Mouse (Mus musculus): ENCODE data around the gene She. TPM values are rescaled to one million over a fixed set of nuclear protein-coding genes. Genes with fewer than 3 reads are reported as not detected.
"Not testable (repeated sequence)": the region's sequence is repeated elsewhere in the genome, so short reads cannot be mapped to it uniquely, and the experiment has no call there.

She gene
- polyA plus RNA-seq, 1 experiment from 2014 or later, result 3.2 TPM

GRCm38 (mm10) chr3:89847596-89847995 is 16.4 kb downstream of the She start:
- Histone ChIP-seq H3K4me1 (no peaks in the 10 kb centered on the region), H3K4me3 (no peak overlapping the region), H3K9ac (no peak overlapping the region), H3K36me3 (no peaks in the 10 kb centered on the region), H3K4me2 (no peak overlapping the region), H3K27me3 (no peaks in the 10 kb centered on the region), H3K27ac (no peak overlapping the region), H3K9me3 (no peaks in the 10 kb centered on the region)
- ATAC-seq (ENCODE audit: insufficient number of reproducible peaks, insufficient read depth, low FRiP score, low TSS enrichment, low read depth), result no peak
- WGBS, result 89% methylated on average over 6 of the region's 6 CpGs

GRCm38 (mm10) chr3:89848083-89848482 is 16.9 kb downstream of the She start:
- Histone ChIP-seq H3K9me3 (no peaks in the 10 kb centered on the region), H3K4me3 (no peak overlapping the region), H3K4me2 (no peak overlapping the region), H3K36me3 (no peaks in the 10 kb centered on the region), H3K4me1 (no peaks in the 10 kb centered on the region), H3K27ac (no peak overlapping the region), H3K9ac (no peak overlapping the region), H3K27me3 (no peaks in the 10 kb centered on the region)
- 88% methylated on average over 6 of the region's 6 CpGs for WGBS
- ATAC-seq (ENCODE audit: insufficient number of reproducible peaks, insufficient read depth, low FRiP score, low TSS enrichment, low read depth), result no peak

- Histone ChIP-seq H3K9ac (no peak overlapping the region), H3K4me1 (no peaks in the 10 kb centered on the region), H3K27me3 (no peaks in the 10 kb centered on the region), H3K4me2 (no peak overlapping the region), H3K36me3 (no peaks in the 10 kb centered on the region), H3K4me3 (no peak overlapping the region), H3K9me3 (no peaks in the 10 kb centered on the region), H3K27ac (no peak overlapping the region)
- ATAC-seq (ENCODE audit: insufficient number of reproducible peaks, insufficient read depth, low FRiP score, low TSS enrichment, low read depth), result no peak
- WGBS, result 73% methylated on average over 5 of the region's 5 CpGs
Measured at GRCm38 (mm10) chr3:89853752-89854151, 22.6 kb downstream of the She start.

GRCm38 (mm10) chr3:89857353-89857752 is 26.2 kb downstream of the She start:
- Histone ChIP-seq H3K27me3 (0 out of 2 replicates have a peak, but pooled peaks cover 4% of the 10 kb centered on the region), H3K4me1 (peaks cover 8% of the 10 kb centered on the region; the same call in 1 of the 2 replicates), H3K4me3 (no peak overlapping the region), H3K9me3 (no peaks in the 10 kb centered on the region), H3K4me2 (no peak overlapping the region), H3K27ac (no peak overlapping the region), H3K9ac (no peak overlapping the region), H3K36me3 (no peaks in the 10 kb centered on the region)
- WGBS, result 86% methylated on average over 3 of the region's 3 CpGs
- ATAC-seq (ENCODE audit: insufficient number of reproducible peaks, insufficient read depth, low FRiP score, low TSS enrichment, low read depth), result no peak

GRCm38 (mm10) chr3:89858123-89858522 is 27.0 kb downstream of the She start:
- H3K9ac ChIP-seq, result no peak overlapping the region
- peaks cover 8% of the 10 kb centered on the region; the same call in 1 of the 2 replicates for H3K4me1 ChIP-seq
- no peaks in the 10 kb centered on the region for H3K36me3 ChIP-seq
- no peak overlapping the region for H3K4me3 ChIP-seq
- no peaks in the 10 kb centered on the region for H3K9me3 ChIP-seq
- ATAC-seq (ENCODE audit: insufficient number of reproducible peaks, insufficient read depth, low FRiP score, low TSS enrichment, low read depth), result no peak
- no peak overlapping the region for H3K4me2 ChIP-seq
- WGBS, result 14% methylated on average over 4 of the region's 4 CpGs
- 0 out of 2 replicates have a peak, but pooled peaks cover 4% of the 10 kb centered on the region for H3K27me3 ChIP-seq
- H3K27ac ChIP-seq, result no peak overlapping the region

- Histone ChIP-seq H3K4me3 (no peak overlapping the region), H3K9me3 (no peaks in the 10 kb centered on the region), H3K27me3 (0 out of 2 replicates have a peak, but pooled peaks cover 4% of the 10 kb centered on the region), H3K9ac (no peak overlapping the region), H3K4me1 (peaks cover 8% of the 10 kb centered on the region; the same call in 1 of the 2 replicates), H3K4me2 (no peak overlapping the region), H3K36me3 (no peaks in the 10 kb centered on the region), H3K27ac (no peak overlapping the region)
- WGBS, result 66% methylated on average over 8 of the region's 8 CpGs
- ATAC-seq (ENCODE audit: insufficient number of reproducible peaks, insufficient read depth, low FRiP score, low TSS enrichment, low read depth), result no peak
Measured at GRCm38 (mm10) chr3:89858888-89859287, 27.7 kb downstream of the She start.

- 62% methylated on average over 3 of the region's 3 CpGs for WGBS
- H3K9me3 ChIP-seq, result no peaks in the 10 kb centered on the region
- 0 out of 2 replicates have a peak overlapping the region, but pooled peaks have one; percentile 17 for H3K9ac ChIP-seq
- H3K27ac ChIP-seq, result no peak overlapping the region
- H3K4me3 ChIP-seq, result no peak overlapping the region
- peaks cover 8% of the 10 kb centered on the region for H3K4me1 ChIP-seq
- H3K36me3 ChIP-seq, result no peaks in the 10 kb centered on the region
- no peak for ATAC-seq (ENCODE audit: insufficient number of reproducible peaks, insufficient read depth, low FRiP score, low TSS enrichment, low read depth)
- 0 out of 2 replicates have a peak, but pooled peaks cover 4% of the 10 kb centered on the region for H3K27me3 ChIP-seq
- no peak overlapping the region for H3K4me2 ChIP-seq
Measured at GRCm38 (mm10) chr3:89859936-89860335, 28.8 kb downstream of the She start.

- no peaks in the 10 kb centered on the region for H3K9me3 ChIP-seq
- H3K9ac ChIP-seq, result no peak overlapping the region
- no peak overlapping the region for H3K4me2 ChIP-seq
- no peak for ATAC-seq (ENCODE audit: insufficient number of reproducible peaks, insufficient read depth, low FRiP score, low TSS enrichment, low read depth)
- peaks cover 12% of the 10 kb centered on the region for H3K4me1 ChIP-seq
- no peak overlapping the region for H3K27ac ChIP-seq
- H3K4me3 ChIP-seq, result no peak overlapping the region
- H3K27me3 ChIP-seq, result 0 out of 2 replicates have a peak, but pooled peaks cover 4% of the 10 kb centered on the region
- no peaks in the 10 kb centered on the region for H3K36me3 ChIP-seq
- WGBS, result 80% methylated on average over 3 of the region's 3 CpGs
Measured at GRCm38 (mm10) chr3:89860343-89860742, 29.2 kb downstream of the She start.

GRCm38 (mm10) chr3:89861070-89861469 is 29.9 kb downstream of the She start:
- no peak for ATAC-seq (ENCODE audit: insufficient number of reproducible peaks, insufficient read depth, low FRiP score, low TSS enrichment, low read depth)
- Histone ChIP-seq H3K9me3 (no peaks in the 10 kb centered on the region), H3K4me1 (peaks cover 13% of the 10 kb centered on the region), H3K27ac (no peak overlapping the region), H3K4me3 (no peak overlapping the region), H3K27me3 (0 out of 2 replicates have a peak, but pooled peaks cover 4% of the 10 kb centered on the region), H3K4me2 (no peak overlapping the region), H3K9ac (no peak overlapping the region), H3K36me3 (no peaks in the 10 kb centered on the region)
- WGBS, result 20% methylated on average over 4 of the region's 4 CpGs

- Histone ChIP-seq H3K36me3 (no peaks in the 10 kb centered on the region), H3K4me2 (no peak overlapping the region), H3K4me3 (no peak overlapping the region), H3K9ac (no peak overlapping the region), H3K9me3 (no peaks in the 10 kb centered on the region), H3K27me3 (0 out of 2 replicates have a peak, but pooled peaks cover 4% of the 10 kb centered on the region), H3K4me1 (peaks cover 13% of the 10 kb centered on the region), H3K27ac (no peak overlapping the region)
- WGBS, result 81% methylated on average over 8 of the region's 8 CpGs
- no peak for ATAC-seq (ENCODE audit: insufficient number of reproducible peaks, insufficient read depth, low FRiP score, low TSS enrichment, low read depth)
Measured at GRCm38 (mm10) chr3:89862182-89862761, 31.1 kb downstream of the She start.

GRCm38 (mm10) chr3:89863276-89863675 is 32.1 kb downstream of the She start:
- not testable (repeated sequence) for H3K9ac ChIP-seq; H3K4me2 ChIP-seq; ATAC-seq (ENCODE audit: insufficient number of reproducible peaks, insufficient read depth, low FRiP score, low TSS enrichment, low read depth); H3K27me3 ChIP-seq; H3K9me3 ChIP-seq; H3K27ac ChIP-seq; H3K36me3 ChIP-seq; H3K4me3 ChIP-seq
- H3K4me1 ChIP-seq, result peaks cover 14% of the 10 kb centered on the region
- 87% methylated on average over 3 of the region's 3 CpGs for WGBS

GRCm38 (mm10) chr3:89863716-89864509 is 32.7 kb downstream of the She start:
- ATAC-seq (ENCODE audit: insufficient number of reproducible peaks, insufficient read depth, low FRiP score, low TSS enrichment, low read depth), result no peak
- Histone ChIP-seq H3K27me3 (0 out of 2 replicates have a peak, but pooled peaks cover 4% of the 10 kb centered on the region), H3K4me1 (peaks cover 21% of the 10 kb centered on the region), H3K27ac (no peak overlapping the region), H3K9ac (no peak overlapping the region), H3K4me2 (no peak overlapping the region), H3K9me3 (no peaks in the 10 kb centered on the region), H3K4me3 (no peak overlapping the region), H3K36me3 (no peaks in the 10 kb centered on the region)
- WGBS, result 80% methylated on average over 9 of the region's 9 CpGs
